Comparison of ENCODE assay signal across 11 mouse cellular contexts in the genomic region with DNA sequence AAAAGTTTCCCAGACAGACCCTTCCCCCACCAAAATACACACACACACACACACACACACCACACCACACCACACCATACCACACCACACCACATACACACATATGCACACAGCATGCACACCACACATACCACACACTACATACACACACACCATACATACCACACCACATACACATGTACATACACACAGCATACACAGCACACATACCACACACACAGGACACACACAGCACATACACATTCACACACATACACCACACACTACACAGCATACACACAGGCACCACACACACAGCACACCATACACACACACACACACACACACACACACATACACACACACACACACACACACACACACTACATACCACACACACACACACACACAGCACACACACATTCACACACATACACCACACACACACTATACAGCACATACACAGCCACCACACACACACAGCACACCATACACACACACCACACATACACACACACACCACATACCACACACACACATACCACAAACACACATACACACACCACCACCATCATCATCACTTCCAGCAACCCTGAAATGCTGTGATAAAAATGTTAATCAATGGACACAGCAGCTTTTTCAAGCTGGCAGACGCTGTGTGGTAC. TPM values are rescaled to one million over a fixed set of nuclear protein-coding genes. Genes with fewer than 3 reads are reported as not detected.
A peak's percentile ranks its signal among the peaks of the same experiment; 100 is the strongest.
DNase-seq lines count a peak whose midpoint lies in the region; ATAC-seq and TF ChIP-seq lines count a peak whose summit lies in the region.
"Had no signal": no experiment of that assay in that cellular context is flagged by ENCODE, and none has a peak within 500 bp of the region (broad histone marks: within the 10 kb centered on the region; RNA-seq: fewer than 3 reads in every experiment).

No protein-coding gene starts in this region.

- H3K27ac ChIP-seq in liver, embryonic 12.5 days: no peak overlapping the region
- H3K27ac ChIP-seq in liver, embryonic 11.5 days (ENCODE audit: low read depth, low read length): no peak overlapping the region
- H3K27ac ChIP-seq in hindbrain, postnatal 0 days: no peak overlapping the region

- WGBS in liver, embryonic 12.5 days (ENCODE audit: insufficient replicate concordance): 90% methylated on average over 1 of the region's 1 CpGs
- 83% methylated on average over 1 of the region's 1 CpGs for WGBS in liver, embryonic 11.5 days
- WGBS in hindbrain, postnatal 0 days: 77% methylated on average over 1 of the region's 1 CpGs

- H3K4me1 ChIP-seq in liver, embryonic 12.5 days: no peaks in the 10 kb centered on the region
- no peaks in the 10 kb centered on the region for H3K4me1 ChIP-seq in liver, embryonic 11.5 days (replicated peaks; ENCODE audit: control insufficient read depth, insufficient read depth, low read length)
- 0 out of 2 replicates have a peak, but pooled peaks cover 4% of the 10 kb centered on the region for H3K4me1 ChIP-seq in hindbrain, postnatal 0 days (ENCODE audit: insufficient read depth, low read length)

- no peak overlapping the region for H3K9ac ChIP-seq in liver, embryonic 12.5 days
- H3K9ac ChIP-seq in liver, embryonic 11.5 days (ENCODE audit: low read depth, low read length): no peak overlapping the region
- no peak overlapping the region for H3K9ac ChIP-seq in hindbrain, postnatal 0 days (replicated peaks; ENCODE audit: low read length)

- DNase-seq in cerebellum, postnatal 10 days: no peak
- DNase-seq in liver, embryonic 11.5 days (ENCODE audit: low spot score): no peak
- DNase-seq in hindbrain, postnatal 0 days (ENCODE audit: low spot score): no peak
- DNase-seq in ovary, adult 18-20 months (ENCODE audit: low spot score): no peak
- DNase-seq: gastrocnemius, postnatal 36 days; kidney, postnatal 14 days had no signal

- 0 out of 2 replicates have a peak, but pooled peaks have one; percentile 64 for ATAC-seq in cerebellum, adult (ENCODE audit: insufficient number of reproducible peaks, low FRiP score, low TSS enrichment)
- ATAC-seq in liver, embryonic 12.5 days: peak; percentile 37; the same call in 1 of the 2 replicates
- no peak; the same call in 1 of the 2 replicates for ATAC-seq in liver, embryonic 11.5 days (replicated peaks; ENCODE audit: low FRiP score)
- peak; percentile 75 for ATAC-seq in hindbrain, postnatal 0 days
- 0 out of 2 replicates have a peak, but pooled peaks have one; percentile 26 for ATAC-seq in neutrophil, adult 5-6 weeks (ENCODE audit: extremely low read depth, insufficient number of reproducible peaks, low FRiP score, poor library complexity, severe bottlenecking)
- ATAC-seq in granulocyte monocyte progenitor cell, adult 5-6 weeks (replicated peaks; ENCODE audit: poor library complexity, severe bottlenecking): no peak

- peaks cover 35% of the 10 kb centered on the region for H3K27me3 ChIP-seq in liver, embryonic 12.5 days (replicated peaks)
- H3K27me3 ChIP-seq in liver, embryonic 11.5 days (replicated peaks; ENCODE audit: control insufficient read depth, insufficient read depth, low read length): peaks cover 9% of the 10 kb centered on the region
- H3K27me3 ChIP-seq in hindbrain, postnatal 0 days (ENCODE audit: insufficient read depth, low read length): no peaks in the 10 kb centered on the region

- no peaks in the 10 kb centered on the region for H3K9me3 ChIP-seq in liver, embryonic 12.5 days (replicated peaks)
- no peaks in the 10 kb centered on the region for H3K9me3 ChIP-seq in liver, embryonic 11.5 days (ENCODE audit: control insufficient read depth, low read length)
- no peaks in the 10 kb centered on the region for H3K9me3 ChIP-seq in hindbrain, postnatal 0 days (ENCODE audit: low read length)

- no peak overlapping the region for H3K4me2 ChIP-seq in liver, embryonic 12.5 days
- H3K4me2 ChIP-seq in liver, embryonic 11.5 days: no peak overlapping the region
- no peak overlapping the region for H3K4me2 ChIP-seq in hindbrain, postnatal 0 days (ENCODE audit: low read depth, low read length)

- no peaks in the 10 kb centered on the region for H3K36me3 ChIP-seq in liver, embryonic 12.5 days
- no peaks in the 10 kb centered on the region for H3K36me3 ChIP-seq in liver, embryonic 11.5 days (ENCODE audit: control insufficient read depth, insufficient read depth, low read length)
- H3K36me3 ChIP-seq in hindbrain, postnatal 0 days (ENCODE audit: insufficient read depth, low read length): no peaks in the 10 kb centered on the region

- no peak overlapping the region for H3K4me3 ChIP-seq in liver, embryonic 12.5 days
- no peak overlapping the region for H3K4me3 ChIP-seq in liver, embryonic 11.5 days (ENCODE audit: low read depth, low read length)
- no peak overlapping the region for H3K4me3 ChIP-seq in hindbrain, postnatal 0 days (ENCODE audit: low read length)

- no peak for TF ChIP-seq CTCF in hindbrain, postnatal 0 days (IDR thresholded peaks at IDR 0.05; ENCODE audit: low read depth)

RNA-seq across cellular contexts. Expression of a gene that starts 26.6 kb away (rescaled TPM):
- not detected in 2 replicates for polyA plus RNA-seq in liver, embryonic 12.5 days (2016; fragmentation: Nextera tagmentation; extraction: Ambion mirVana)
- polyA plus RNA-seq in liver, embryonic 11.5 days (2014; fragmentation: Nextera tagmentation; extraction: Ambion mirVana): 0.10 and 0.27 TPM in 2 replicates
- 0.10 TPM in 1 of 2 replicates, not detected in the other for total RNA-seq in hindbrain, postnatal 0 days (2014; rRNA removed)
- 0.16 and 0.20 TPM in 2 replicates for polyA plus RNA-seq in hindbrain, postnatal 0 days (2015; fragmentation: Nextera tagmentation; extraction: Ambion mirVana)
- total RNA-seq in neutrophil, adult 5-6 weeks (2017): not detected in 2 replicates
- total RNA-seq in granulocyte monocyte progenitor cell, adult 5-6 weeks (2014; fragmentation: Nextera tagmentation): not detected in 2 replicates
- total RNA-seq in granulocyte monocyte progenitor cell, adult 5-6 weeks (2017): not detected in 2 replicates
- polyA plus RNA-seq: limb, embryonic 14.5 days had no signal

RNA-seq across cellular contexts. Expression of a gene that starts 46.0 kb away (rescaled TPM):
- 14.5 and 15.7 TPM in 2 replicates for polyA plus RNA-seq in liver, embryonic 12.5 days (2016; fragmentation: Nextera tagmentation; extraction: Ambion mirVana)
- polyA plus RNA-seq in liver, embryonic 11.5 days (2014; fragmentation: Nextera tagmentation; extraction: Ambion mirVana): 25.8 TPM in 2 replicates
- 52.4 and 79.0 TPM in 2 replicates for total RNA-seq in hindbrain, postnatal 0 days (2014; rRNA removed)
- 81.5 and 86.6 TPM in 2 replicates for polyA plus RNA-seq in hindbrain, postnatal 0 days (2015; fragmentation: Nextera tagmentation; extraction: Ambion mirVana)
- total RNA-seq in neutrophil, adult 5-6 weeks (2017): 150 and 173 TPM in 2 replicates
- total RNA-seq in granulocyte monocyte progenitor cell, adult 5-6 weeks (2014; fragmentation: Nextera tagmentation): 7.5 and 15.3 TPM in 2 replicates
- total RNA-seq in granulocyte monocyte progenitor cell, adult 5-6 weeks (2017): 65.5 and 75.3 TPM in 2 replicates

Comparison
In these comparisons a context has a peak if more than half of its experiments do, and no peak if none do; other contexts are left out.
1. ATAC-seq: peak in cerebellum, adult (single experiment), liver, embryonic 12.5 days (single experiment), hindbrain, postnatal 0 days (single experiment) and neutrophil, adult 5-6 weeks (single experiment); none in liver, embryonic 11.5 days (single experiment) and granulocyte monocyte progenitor cell, adult 5-6 weeks (single experiment).